19 mouse cellular contexts compared by ENCODE assay signal in genomic region chr2:11160696-11161095, GRCm38 (mm10). TPM values are rescaled to one million over a fixed set of nuclear protein-coding genes. Genes with fewer than 3 reads are reported as not detected.
DNase-seq lines count a peak whose midpoint lies in the region; ATAC-seq lines count a peak whose summit lies in the region.
"Had no signal": no experiment of that assay in that cellular context is flagged by ENCODE, and none has a peak within 500 bp of the region (broad histone marks: within the 10 kb centered on the region; RNA-seq: fewer than 3 reads in every experiment).

No protein-coding gene starts in this region.

- ATAC-seq in inflammation-experienced regulatory T-cells, adult 6 months, result peak; percentile 53
- ATAC-seq: forebrain, embryonic 15.5 days; hindbrain, embryonic 16.5 days had no signal

- DNase-seq in heart, adult 11 months, result peak; percentile 17
- DNase-seq in heart, postnatal 36 days, result no peak
- DNase-seq in CD4-positive helper T cell, adult 2 months (ENCODE audit: low read depth, low spot score), result peak; percentile 82
- DNase-seq in T-cell, adult 2 months (ENCODE audit: low spot score), result peak; percentile 67
- no peak for DNase-seq in gastrocnemius, postnatal 10 days
- no peak for DNase-seq in layer of hippocampus, postnatal 14 days (ENCODE audit: low spot score in 2 of 2)
- DNase-seq in thymus, postnatal 14 days, result no peak
- DNase-seq: adrenal gland, adult 2 months; adrenal gland, postnatal 14 days; cerebellum, adult 11-12 months; cerebellum, adult 8-10 months; cerebellum, postnatal 10 days; cerebellum, postnatal 36 days; embryo, embryonic 11 days; gastrocnemius, postnatal 36 days had no signal

- intact Hi-C loops in heart, postnatal 36 days (cut with DNase I), result no loop called here

RNA-seq across cellular contexts. Expression of gene Prkcq, which starts 11.2 kb away (rescaled TPM):
- total RNA-seq in heart, postnatal 36 days (2021), result 1 to 10 TPM; 2.1 TPM
- 100 to 1,000 TPM in 1 of 3 experiments, 10 to 100 TPM in 2; 86.5 to 144 (median 99.9) TPM for polyA plus RNA-seq in inflammation-experienced regulatory T-cells, adult 6 months (2017; shearing (Covaris generic))
- 10 to 100 TPM; 48.8 to 53.9 TPM for total RNA-seq in gastrocnemius, postnatal 10 days (2021)
- 10 to 100 TPM; 14.3 to 15.2 TPM for total RNA-seq in layer of hippocampus, postnatal 14 days (2021)
- polyA plus RNA-seq: erythroblast, embryonic 14.5 days had no signal

Comparison
In these comparisons a context has a peak if more than half of its experiments do, and no peak if none do; other contexts are left out.
1. DNase-seq: peak in heart, adult 11 months (single experiment), CD4-positive helper T cell, adult 2 months (single experiment) and T-cell, adult 2 months (single experiment); none in heart, postnatal 36 days (0 of 2), gastrocnemius, postnatal 10 days (single experiment), layer of hippocampus, postnatal 14 days (0 of 2) and thymus, postnatal 14 days (single experiment).
2. RNA of gene Prkcq, which starts 11.2 kb away (total RNA-seq): 48.8 to 53.9 TPM in gastrocnemius, postnatal 10 days and 14.3 to 15.2 TPM in layer of hippocampus, postnatal 14 days; 2.1 TPM in heart, postnatal 36 days; every median in the first group is over 4 times any median in the second.